Mouse (Mus musculus): ENCODE measurements at regions not wholly inside any gene's neighbourhood (a gene's known extent, or its start where the extent isn't known, plus 50 kb on each side); places are given as distances from the start of the nearest gene placed in this dataset.

- Histone ChIP-seq H3K4me3 (ENCODE audit: low read depth, low read length) (no peak overlapping the region), H3K27ac (ENCODE audit: low read depth, low read length) (no peak overlapping the region), H3K9ac (ENCODE audit: low read depth, low read length) (no peak overlapping the region), H3K4me1 (ENCODE audit: control insufficient read depth, insufficient read depth, low read length) (no peaks in the 10 kb centered on the region), H3K9me3 (replicated peaks; ENCODE audit: control insufficient read depth, low read length) (no peaks in the 10 kb centered on the region), H3K27me3 (ENCODE audit: control insufficient read depth, insufficient read depth, low read length) (no peaks in the 10 kb centered on the region), H3K4me2 (no peak overlapping the region), H3K36me3 (ENCODE audit: control insufficient read depth, insufficient read depth, low read length) (no peaks in the 10 kb centered on the region)
- WGBS (ENCODE audit: insufficient replicate concordance), result 75% methylated on average over 1 of the region's 1 CpGs
- ATAC-seq (replicated peaks; ENCODE audit: insufficient number of reproducible peaks, low FRiP score, low TSS enrichment), result no peak
These were observed 95.0 kb downstream of the Mycn start for GRCm38 (mm10) chr12:12846716-12847115.

GRCm38 (mm10) chr12:12842247-12842957, 99.3 kb downstream of the Mycn start:
- no peak for ATAC-seq (replicated peaks; ENCODE audit: insufficient number of reproducible peaks, low FRiP score, low TSS enrichment)
- 71% methylated on average over 17 of the region's 17 CpGs for WGBS (ENCODE audit: insufficient replicate concordance)
- Histone ChIP-seq H3K4me1 (ENCODE audit: control insufficient read depth, insufficient read depth, low read length) (no peaks in the 10 kb centered on the region), H3K27me3 (ENCODE audit: control insufficient read depth, insufficient read depth, low read length) (no peaks in the 10 kb centered on the region), H3K9ac (ENCODE audit: low read depth, low read length) (no peak overlapping the region), H3K27ac (ENCODE audit: low read depth, low read length) (no peak overlapping the region), H3K9me3 (replicated peaks; ENCODE audit: control insufficient read depth, low read length) (no peaks in the 10 kb centered on the region), H3K36me3 (ENCODE audit: control insufficient read depth, insufficient read depth, low read length) (no peaks in the 10 kb centered on the region), H3K4me3 (ENCODE audit: low read depth, low read length) (no peak overlapping the region), H3K4me2 (no peak overlapping the region)

- H3K4me1 ChIP-seq (ENCODE audit: control insufficient read depth, insufficient read depth, low read length), result no peaks in the 10 kb centered on the region
- H3K4me2 ChIP-seq, result no peak overlapping the region
- H3K9me3 ChIP-seq (replicated peaks; ENCODE audit: control insufficient read depth, low read length), result no peaks in the 10 kb centered on the region
- ATAC-seq (replicated peaks; ENCODE audit: insufficient number of reproducible peaks, low FRiP score, low TSS enrichment), result no peak
- no peak overlapping the region for H3K27ac ChIP-seq (ENCODE audit: low read depth, low read length)
- H3K27me3 ChIP-seq (ENCODE audit: control insufficient read depth, insufficient read depth, low read length), result no peaks in the 10 kb centered on the region
- WGBS (ENCODE audit: insufficient replicate concordance), result 81% methylated on average over 5 of the region's 5 CpGs
- H3K4me3 ChIP-seq (ENCODE audit: low read depth, low read length), result no peak overlapping the region
- no peaks in the 10 kb centered on the region for H3K36me3 ChIP-seq (ENCODE audit: control insufficient read depth, insufficient read depth, low read length)
- no peak overlapping the region for H3K9ac ChIP-seq (ENCODE audit: low read depth, low read length)
These were observed 100.1 kb downstream of the Mycn start for GRCm38 (mm10) chr12:12841385-12842238.

- H3K4me1 ChIP-seq (ENCODE audit: control insufficient read depth, insufficient read depth, low read length), result no peaks in the 10 kb centered on the region
- no peaks in the 10 kb centered on the region for H3K36me3 ChIP-seq (ENCODE audit: control insufficient read depth, insufficient read depth, low read length)
- WGBS (ENCODE audit: insufficient replicate concordance), result 30% methylated on average over 17 of the region's 17 CpGs
- H3K27me3 ChIP-seq (ENCODE audit: control insufficient read depth, insufficient read depth, low read length), result no peaks in the 10 kb centered on the region
- peak; percentile 63; the same call in 1 of the 2 replicates for ATAC-seq (replicated peaks; ENCODE audit: insufficient number of reproducible peaks, low FRiP score, low TSS enrichment)
- peak overlapping the region; percentile 62 for H3K4me2 ChIP-seq
- H3K4me3 ChIP-seq (ENCODE audit: low read depth, low read length), result peak overlapping the region; percentile 28
- no peaks in the 10 kb centered on the region for H3K9me3 ChIP-seq (replicated peaks; ENCODE audit: control insufficient read depth, low read length)
- H3K27ac ChIP-seq (ENCODE audit: low read depth, low read length), result peak overlapping the region; percentile 78
- peak overlapping the region; percentile 60 for H3K9ac ChIP-seq (ENCODE audit: low read depth, low read length)
These were observed 100.9 kb downstream of the Mycn start for GRCm38 (mm10) chr12:12840661-12841384.

GRCm38 (mm10) chr12:12837775-12838174, 103.9 kb downstream of the Mycn start:
- Histone ChIP-seq H3K4me3 (ENCODE audit: low read depth, low read length) (no peak overlapping the region), H3K36me3 (ENCODE audit: control insufficient read depth, insufficient read depth, low read length) (no peaks in the 10 kb centered on the region), H3K27me3 (ENCODE audit: control insufficient read depth, insufficient read depth, low read length) (no peaks in the 10 kb centered on the region), H3K4me2 (no peak overlapping the region), H3K4me1 (ENCODE audit: control insufficient read depth, insufficient read depth, low read length) (no peaks in the 10 kb centered on the region), H3K9me3 (replicated peaks; ENCODE audit: control insufficient read depth, low read length) (no peaks in the 10 kb centered on the region), H3K9ac (ENCODE audit: low read depth, low read length) (no peak overlapping the region), H3K27ac (ENCODE audit: low read depth, low read length) (no peak overlapping the region)
- WGBS (ENCODE audit: insufficient replicate concordance), result 83% methylated on average over 1 of the region's 1 CpGs
- ATAC-seq (replicated peaks; ENCODE audit: insufficient number of reproducible peaks, low FRiP score, low TSS enrichment), result no peak

GRCm38 (mm10) chr12:12827821-12828641, 113.7 kb downstream of the Mycn start:
- no peak for ATAC-seq (replicated peaks; ENCODE audit: insufficient number of reproducible peaks, low FRiP score, low TSS enrichment)
- WGBS (ENCODE audit: insufficient replicate concordance), result 56% methylated on average over 13 of the region's 13 CpGs
- 0 out of 2 replicates have a peak, but pooled peaks cover 2% of the 10 kb centered on the region for H3K4me1 ChIP-seq (ENCODE audit: control insufficient read depth, insufficient read depth, low read length)
- H3K9ac ChIP-seq (ENCODE audit: low read depth, low read length), result no peak overlapping the region
- H3K27me3 ChIP-seq (ENCODE audit: control insufficient read depth, insufficient read depth, low read length), result no peaks in the 10 kb centered on the region
- H3K27ac ChIP-seq (ENCODE audit: low read depth, low read length), result no peak overlapping the region
- H3K9me3 ChIP-seq (replicated peaks; ENCODE audit: control insufficient read depth, low read length), result no peaks in the 10 kb centered on the region
- no peak overlapping the region for H3K4me2 ChIP-seq
- H3K36me3 ChIP-seq (ENCODE audit: control insufficient read depth, insufficient read depth, low read length), result no peaks in the 10 kb centered on the region
- no peak overlapping the region for H3K4me3 ChIP-seq (ENCODE audit: low read depth, low read length)

- H3K4me1 ChIP-seq (ENCODE audit: control insufficient read depth, insufficient read depth, low read length), result 0 out of 2 replicates have a peak, but pooled peaks cover 2% of the 10 kb centered on the region
- H3K27me3 ChIP-seq (ENCODE audit: control insufficient read depth, insufficient read depth, low read length), result no peaks in the 10 kb centered on the region
- WGBS (ENCODE audit: insufficient replicate concordance), result 56% methylated on average over 9 of the region's 9 CpGs
- no peak for ATAC-seq (replicated peaks; ENCODE audit: insufficient number of reproducible peaks, low FRiP score, low TSS enrichment)
- no peaks in the 10 kb centered on the region for H3K9me3 ChIP-seq (replicated peaks; ENCODE audit: control insufficient read depth, low read length)
- no peak overlapping the region for H3K9ac ChIP-seq (ENCODE audit: low read depth, low read length)
- no peak overlapping the region for H3K4me2 ChIP-seq
- no peak overlapping the region for H3K4me3 ChIP-seq (ENCODE audit: low read depth, low read length)
- no peaks in the 10 kb centered on the region for H3K36me3 ChIP-seq (ENCODE audit: control insufficient read depth, insufficient read depth, low read length)
- no peak overlapping the region for H3K27ac ChIP-seq (ENCODE audit: low read depth, low read length)
These were observed 114.3 kb downstream of the Mycn start for GRCm38 (mm10) chr12:12827379-12827778.

GRCm38 (mm10) chr12:12826431-12826830, 115.3 kb downstream of the Mycn start:
- H3K9me3 ChIP-seq (replicated peaks; ENCODE audit: control insufficient read depth, low read length), result no peaks in the 10 kb centered on the region
- no peaks in the 10 kb centered on the region for H3K36me3 ChIP-seq (ENCODE audit: control insufficient read depth, insufficient read depth, low read length)
- H3K9ac ChIP-seq (ENCODE audit: low read depth, low read length), result no peak overlapping the region
- no peak overlapping the region for H3K4me3 ChIP-seq (ENCODE audit: low read depth, low read length)
- H3K4me1 ChIP-seq (ENCODE audit: control insufficient read depth, insufficient read depth, low read length), result 0 out of 2 replicates have a peak, but pooled peaks cover 2% of the 10 kb centered on the region
- 59% methylated on average over 3 of the region's 3 CpGs for WGBS (ENCODE audit: insufficient replicate concordance)
- H3K27ac ChIP-seq (ENCODE audit: low read depth, low read length), result no peak overlapping the region
- ATAC-seq (replicated peaks; ENCODE audit: insufficient number of reproducible peaks, low FRiP score, low TSS enrichment), result no peak
- H3K27me3 ChIP-seq (ENCODE audit: control insufficient read depth, insufficient read depth, low read length), result no peaks in the 10 kb centered on the region
- H3K4me2 ChIP-seq, result no peak overlapping the region
